Mouse (Mus musculus): ENCODE measurements around the gene Acadl. TPM values are rescaled to one million over a fixed set of nuclear protein-coding genes. Genes with fewer than 3 reads are reported as not detected.

The Acadl gene
- polyA plus RNA-seq, 1 experiment from 2014 or later, result 59.4 TPM

- Histone ChIP-seq H3K36me3 (no peaks in the 10 kb centered on the region), H3K27me3 (replicated peaks) (no peaks in the 10 kb centered on the region), H3K4me1 (0 out of 2 replicates have a peak, but pooled peaks cover 3% of the 10 kb centered on the region), H3K4me3 (replicated peaks) (no peak overlapping the region), H3K27ac (replicated peaks) (no peak overlapping the region), H3K9me3 (replicated peaks) (no peaks in the 10 kb centered on the region), H3K9ac (replicated peaks) (no peak overlapping the region), H3K4me2 (no peak overlapping the region)
- ATAC-seq (ENCODE audit: low FRiP score), result no peak; the same call in 1 of the 2 replicates
- WGBS, result 59% methylated on average over 16 of the region's 16 CpGs
Measured at GRCm38 (mm10) chr1:66838184-66839042, 24.7 kb downstream of the Acadl start.

- WGBS, result 87% methylated on average over 3 of the region's 3 CpGs
- H3K4me2 ChIP-seq, result no peak overlapping the region
- no peak for ATAC-seq (ENCODE audit: low FRiP score)
Measured at GRCm38 (mm10) chr1:66837207-66837606, 25.9 kb downstream of the Acadl start.

GRCm38 (mm10) chr1:66832636-66833165 is 30.4 kb downstream of the Acadl start:
- Histone ChIP-seq H3K4me3 (replicated peaks) (no peak overlapping the region), H3K27me3 (replicated peaks) (no peaks in the 10 kb centered on the region), H3K36me3 (no peaks in the 10 kb centered on the region), H3K9ac (replicated peaks) (no peak overlapping the region), H3K9me3 (replicated peaks) (no peaks in the 10 kb centered on the region), H3K4me1 (no peaks in the 10 kb centered on the region), H3K4me2 (no peak overlapping the region), H3K27ac (replicated peaks) (no peak overlapping the region)
- WGBS, result 91% methylated on average over 7 of the region's 7 CpGs
- no peak for ATAC-seq (ENCODE audit: low FRiP score)

More at GRCm38 (mm10) chr1:66837207-66837606, 25.9 kb downstream of the Acadl start:
- H3K9me3 ChIP-seq (replicated peaks), result no peaks in the 10 kb centered on the region
- H3K27me3 ChIP-seq (replicated peaks), result no peaks in the 10 kb centered on the region
- no peaks in the 10 kb centered on the region for H3K36me3 ChIP-seq
- no peak overlapping the region for H3K4me3 ChIP-seq (replicated peaks)
- no peak overlapping the region for H3K27ac ChIP-seq (replicated peaks)
- 0 out of 2 replicates have a peak, but pooled peaks cover 3% of the 10 kb centered on the region for H3K4me1 ChIP-seq
- no peak overlapping the region for H3K9ac ChIP-seq (replicated peaks)

GRCm38 (mm10) chr1:66831824-66832600 is 31.1 kb downstream of the Acadl start:
- no peaks in the 10 kb centered on the region for H3K36me3 ChIP-seq

GRCm38 (mm10) chr1:66829400-66830080 is 33.5 kb downstream of the Acadl start:
- no peak overlapping the region for H3K27ac ChIP-seq (replicated peaks)
- H3K36me3 ChIP-seq, result no peaks in the 10 kb centered on the region
- 75% methylated on average over 9 of the region's 9 CpGs for WGBS
- H3K9me3 ChIP-seq (replicated peaks), result no peaks in the 10 kb centered on the region
- no peaks in the 10 kb centered on the region for H3K27me3 ChIP-seq (replicated peaks)
- no peak overlapping the region for H3K4me3 ChIP-seq (replicated peaks)
- H3K4me1 ChIP-seq, result no peaks in the 10 kb centered on the region
- no peak for ATAC-seq (ENCODE audit: low FRiP score)
- no peak overlapping the region for H3K9ac ChIP-seq (replicated peaks)
- no peak overlapping the region for H3K4me2 ChIP-seq

More at GRCm38 (mm10) chr1:66831824-66832600, 31.1 kb downstream of the Acadl start:
- no peak overlapping the region for H3K9ac ChIP-seq (replicated peaks)
- H3K4me1 ChIP-seq, result no peaks in the 10 kb centered on the region
- no peak for ATAC-seq (ENCODE audit: low FRiP score)
- no peaks in the 10 kb centered on the region for H3K9me3 ChIP-seq (replicated peaks)
- H3K4me3 ChIP-seq (replicated peaks), result no peak overlapping the region
- no peak overlapping the region for H3K4me2 ChIP-seq
- H3K27ac ChIP-seq (replicated peaks), result no peak overlapping the region
- WGBS, result 77% methylated on average over 9 of the region's 9 CpGs
- H3K27me3 ChIP-seq (replicated peaks), result no peaks in the 10 kb centered on the region

- Histone ChIP-seq H3K9me3 (replicated peaks) (no peaks in the 10 kb centered on the region), H3K27me3 (replicated peaks) (no peaks in the 10 kb centered on the region), H3K9ac (replicated peaks) (no peak overlapping the region), H3K4me3 (replicated peaks) (no peak overlapping the region), H3K4me1 (peaks cover 13% of the 10 kb centered on the region), H3K4me2 (no peak overlapping the region), H3K36me3 (no peaks in the 10 kb centered on the region), H3K27ac (replicated peaks) (no peak overlapping the region)
- 79% methylated on average over 9 of the region's 9 CpGs for WGBS
- no peak for ATAC-seq (ENCODE audit: low FRiP score)
Measured at GRCm38 (mm10) chr1:66821966-66822365, 41.1 kb downstream of the Acadl start.

GRCm38 (mm10) chr1:66820241-66820640 is 42.8 kb downstream of the Acadl start:
- Histone ChIP-seq H3K9ac (replicated peaks) (no peak overlapping the region), H3K4me3 (replicated peaks) (no peak overlapping the region), H3K27ac (replicated peaks) (no peak overlapping the region), H3K4me2 (no peak overlapping the region; the same call in 1 of the 2 replicates), H3K27me3 (replicated peaks) (no peaks in the 10 kb centered on the region), H3K36me3 (no peaks in the 10 kb centered on the region), H3K9me3 (replicated peaks) (no peaks in the 10 kb centered on the region), H3K4me1 (peaks cover 17% of the 10 kb centered on the region)
- 23% methylated on average over 7 of the region's 7 CpGs for WGBS
- no peak for ATAC-seq (ENCODE audit: low FRiP score)

GRCm38 (mm10) chr1:66817865-66818315 is 45.2 kb downstream of the Acadl start:
- WGBS, result under 1% methylated on average over 20 of the region's 20 CpGs
- peak; percentile 23; the same call in 1 of the 2 replicates for ATAC-seq (ENCODE audit: low FRiP score)
- Histone ChIP-seq H3K9ac (replicated peaks) (peak overlapping the region; percentile 92), H3K4me3 (replicated peaks) (peak overlapping the region; percentile 82), H3K4me2 (peak overlapping the region; percentile 72), H3K36me3 (no peaks in the 10 kb centered on the region), H3K4me1 (peaks cover 25% of the 10 kb centered on the region), H3K9me3 (replicated peaks) (no peaks in the 10 kb centered on the region), H3K27ac (replicated peaks) (peak overlapping the region; percentile 99), H3K27me3 (replicated peaks) (no peaks in the 10 kb centered on the region)

GRCm38 (mm10) chr1:66817453-66817839 is 45.6 kb downstream of the Acadl start, which contains the start of gene Kansl1l:
Gene Kansl1l (minus strand): TSS chr1:66817562.
- under 1% methylated on average over 33 of the region's 56 CpGs for WGBS
- no peaks in the 10 kb centered on the region for H3K36me3 ChIP-seq
- no peaks in the 10 kb centered on the region for H3K9me3 ChIP-seq (replicated peaks)
- ATAC-seq (ENCODE audit: low FRiP score), result peak; percentile 90
- peak within 1 kb of the TSS; percentile 99 for H3K27ac ChIP-seq (replicated peaks)
- H3K4me3 ChIP-seq (replicated peaks), result peak within 1 kb of the TSS; percentile 82
- peak within 1 kb of the TSS; percentile 72 for H3K4me2 ChIP-seq
- no peaks in the 10 kb centered on the region for H3K27me3 ChIP-seq (replicated peaks)
- H3K9ac ChIP-seq (replicated peaks), result peak within 1 kb of the TSS; percentile 92
- peaks cover 25% of the 10 kb centered on the region for H3K4me1 ChIP-seq

GRCm38 (mm10) chr1:66816837-66817452 is 46.1 kb downstream of the Acadl start:
- Histone ChIP-seq H3K27ac (replicated peaks) (peak overlapping the region; percentile 99), H3K27me3 (replicated peaks) (no peaks in the 10 kb centered on the region), H3K4me1 (peaks cover 25% of the 10 kb centered on the region), H3K36me3 (no peaks in the 10 kb centered on the region), H3K4me3 (replicated peaks) (peak overlapping the region; percentile 82), H3K4me2 (peak overlapping the region; percentile 72), H3K9me3 (replicated peaks) (no peaks in the 10 kb centered on the region), H3K9ac (replicated peaks) (peak overlapping the region; percentile 92)
- ATAC-seq (ENCODE audit: low FRiP score), result peak; percentile 88
- under 1% methylated on average over 57 of the region's 63 CpGs for WGBS

Measured in neural tube, embryonic 15.5 days (tissue).